ENCODE assay signal across 28 mouse cellular contexts in genomic region chr13:104114827-104115226, GRCm38 (mm10). TPM values are rescaled to one million over a fixed set of nuclear protein-coding genes. Genes with fewer than 3 reads are reported as not detected.
DNase-seq lines count a peak whose midpoint lies in the region; ATAC-seq lines count a peak whose summit lies in the region.
"Had no signal": no experiment of that assay in that cellular context is flagged by ENCODE, and none has a peak within 500 bp of the region (broad histone marks: within the 10 kb centered on the region; RNA-seq: fewer than 3 reads in every experiment).

No protein-coding gene starts in this region.

- H3K9ac ChIP-seq in midbrain, embryonic 11.5 days (ENCODE audit: low read length): no peak overlapping the region
- H3K9ac ChIP-seq: forebrain, embryonic 13.5 days; heart, embryonic 13.5 days; hindbrain, embryonic 13.5 days; liver, embryonic 15.5 days; lung, embryonic 15.5 days; midbrain, embryonic 15.5 days; neural tube, embryonic 12.5 days had no signal

- H3K27ac ChIP-seq in midbrain, embryonic 11.5 days (ENCODE audit: low read depth, low read length): no peak overlapping the region
- H3K27ac ChIP-seq: forebrain, embryonic 13.5 days; heart, adult 2 months; heart, embryonic 13.5 days; hindbrain, embryonic 13.5 days; limb, embryonic 10.5 days; liver, embryonic 15.5 days; lung, embryonic 15.5 days; midbrain, embryonic 15.5 days; neural tube, embryonic 12.5 days had no signal

- ATAC-seq in frontal cortex, adult (ENCODE audit: low TSS enrichment): peak; percentile 70
- no peak for ATAC-seq in midbrain, embryonic 11.5 days (ENCODE audit: low FRiP score)
- ATAC-seq: CD4-positive, CD25-positive, alpha-beta regulatory T cell, adult 4 months; forebrain, embryonic 13.5 days; midbrain, embryonic 15.5 days had no signal

- H3K36me3 ChIP-seq in midbrain, embryonic 11.5 days (ENCODE audit: control insufficient read depth, insufficient read depth, low read length): peaks cover 2% of the 10 kb centered on the region; the same call in 1 of the 2 replicates
- H3K36me3 ChIP-seq: liver, embryonic 15.5 days had no signal

- no peak overlapping the region for H3K4me2 ChIP-seq in midbrain, embryonic 11.5 days
- H3K4me2 ChIP-seq: forebrain, embryonic 13.5 days; heart, embryonic 13.5 days; hindbrain, embryonic 13.5 days; liver, embryonic 15.5 days; lung, embryonic 15.5 days; midbrain, embryonic 15.5 days; neural tube, embryonic 12.5 days had no signal

- no peaks in the 10 kb centered on the region for H3K27me3 ChIP-seq in midbrain, embryonic 11.5 days (ENCODE audit: control insufficient read depth, insufficient read depth, low read length)
- H3K27me3 ChIP-seq: forebrain, embryonic 13.5 days; hindbrain, embryonic 13.5 days; lung, embryonic 15.5 days; midbrain, embryonic 15.5 days; neural tube, embryonic 12.5 days had no signal

- no peaks in the 10 kb centered on the region; the same call in 1 of the 2 replicates for H3K4me1 ChIP-seq in midbrain, embryonic 11.5 days (ENCODE audit: control insufficient read depth, insufficient read depth, low read length)
- H3K4me1 ChIP-seq: neural tube, embryonic 12.5 days had no signal

- DNase-seq in frontal cortex, postnatal 14 days (ENCODE audit: low spot score in 2 of 2): no peak
- peak; percentile 83 for DNase-seq in right cerebral cortex, adult 18-20 months
- DNase-seq in right cerebral cortex, postnatal 4 days: no peak
- DNase-seq in left cerebral cortex, adult 9 months (ENCODE audit: low spot score in 2 of 2): peak; percentile 73 to 79
- DNase-seq in telencephalon, adult 2 months (ENCODE audit: low read depth, low spot score): peak; percentile 93
- no peak for DNase-seq in midbrain, embryonic 11.5 days (ENCODE audit: low spot score, missing footprints)
- DNase-seq in B cell, adult 2 months: no peak
- DNase-seq: cerebellum, adult 18-20 months; cerebellum, postnatal 36 days; gastrocnemius, postnatal 36 days; heart, adult 2 months; kidney, adult 11 months; kidney, postnatal 4 days; liver; lung, postnatal 4 days; retina, postnatal 1 day; spleen, adult 18-20 months; thymus, postnatal 14 days had no signal

- H3K9me3 ChIP-seq in midbrain, embryonic 11.5 days (ENCODE audit: control insufficient read depth, low read length): no peaks in the 10 kb centered on the region
- H3K9me3 ChIP-seq: forebrain, embryonic 13.5 days; heart, embryonic 13.5 days; hindbrain, embryonic 13.5 days; limb, embryonic 10.5 days; liver, embryonic 15.5 days; lung, embryonic 15.5 days; midbrain, embryonic 15.5 days; neural tube, embryonic 12.5 days had no signal

- no peak overlapping the region for H3K4me3 ChIP-seq in midbrain, embryonic 11.5 days (ENCODE audit: low read depth, low read length)
- H3K4me3 ChIP-seq: forebrain, embryonic 13.5 days; heart, adult 2 months; heart, embryonic 13.5 days; hindbrain, embryonic 13.5 days; limb, embryonic 10.5 days; liver, embryonic 15.5 days; lung, embryonic 15.5 days; midbrain, embryonic 15.5 days; neural tube, embryonic 12.5 days had no signal

- WGBS in midbrain, embryonic 11.5 days: 90% methylated on average over 2 of the region's 2 CpGs

RNA-seq across cellular contexts. Expression of gene Sgtb, which starts 5.3 kb away (rescaled TPM):
- polyA plus RNA-seq in midbrain, embryonic 11.5 days (2014; fragmentation: Nextera tagmentation; extraction: Ambion mirVana): 27.0 and 28.0 TPM in 2 replicates

RNA-seq across cellular contexts. Expression of gene Nln, which starts 5.4 kb away (rescaled TPM):
- polyA plus RNA-seq in midbrain, embryonic 11.5 days (2014; fragmentation: Nextera tagmentation; extraction: Ambion mirVana): 23.5 and 23.9 TPM in 2 replicates

Comparison
In these comparisons a context has a peak if more than half of its experiments do, and no peak if none do; other contexts are left out.
1. DNase-seq: peak in right cerebral cortex, adult 18-20 months (single experiment), left cerebral cortex, adult 9 months (2 of 2) and telencephalon, adult 2 months (single experiment); none in frontal cortex, postnatal 14 days (0 of 2), right cerebral cortex, postnatal 4 days (single experiment), midbrain, embryonic 11.5 days (single experiment) and B cell, adult 2 months (0 of 2).